Mouse (Mus musculus) midbrain, postnatal 0 days (tissue): ENCODE measurements around the gene Klc1. TPM values are rescaled to one million over a fixed set of nuclear protein-coding genes. Genes with fewer than 3 reads are reported as not detected.

Experiments
- ATAC-seq: fragments of 200-750 bp; cut with Nextera tagmentation; 2 replicates; pipeline ENCODE4 v1.8.0; 2017; ENCODE audit warnings: moderate number of reproducible peaks, mild to moderate bottlenecking, moderate TSS enrichment, moderate library complexity; ENCODE audit not compliant: low FRiP score
- DNase-seq: peaks from one replicate; pipeline ENCODE4 v3.0.0-alpha.2; 2015; ENCODE audit warnings: low spot score
- H3K27ac ChIP-seq: fragments of 300-500 bp; sonication (generic); 2 replicates; pipeline ENCODE4 v1.5.1; 2014; ENCODE audit warnings: low read depth, mild to moderate bottlenecking, low read length, mixed read lengths
- H3K27me3 ChIP-seq: fragments of 300-500 bp; sonication (generic); 2 replicates; pipeline ENCODE4 v1.6.1; 2014; ENCODE audit warnings: low read length, control low read depth, mixed read lengths; ENCODE audit not compliant: insufficient read depth
- H3K36me3 ChIP-seq: fragments of 300-500 bp; sonication (generic); 2 replicates; pipeline ENCODE4 v1.6.1; 2014; ENCODE audit warnings: low read length, control low read depth, mixed read lengths; ENCODE audit not compliant: insufficient read depth
- H3K4me1 ChIP-seq: fragments of 300-500 bp; sonication (generic); 2 replicates; pipeline ENCODE4 v1.6.1; 2014; ENCODE audit warnings: mild to moderate bottlenecking, control low read depth, antibody characterized with exemption, low read length, mixed read lengths; ENCODE audit not compliant: insufficient read depth
- H3K4me2 ChIP-seq: fragments of 300-500 bp; sonication (generic); 2 replicates; pipeline ENCODE4 v1.6.1; 2014; ENCODE audit warnings: low read depth, mild to moderate bottlenecking, low read length, mixed read lengths; ENCODE audit not compliant: poor library complexity, severe bottlenecking
- H3K4me3 ChIP-seq: fragments of 300-500 bp; sonication (generic); 2 replicates; pipeline ENCODE4 v1.5.1; 2014; ENCODE audit warnings: low read depth, mild to moderate bottlenecking, low read length, moderate library complexity
- H3K9ac ChIP-seq: fragments of 300-500 bp; sonication (generic); replicated peaks from 2 replicates; pipeline ENCODE4 v1.6.1; 2014; ENCODE audit warnings: mild to moderate bottlenecking, low read length, moderate library complexity, mixed read lengths; ENCODE audit not compliant: poor library complexity, severe bottlenecking
- H3K9me3 ChIP-seq: fragments of 300-500 bp; sonication (generic); 2 replicates; pipeline ENCODE4 v1.6.1; 2016; ENCODE audit warnings: low read length, control low read depth
- CTCF ChIP-seq: IDR thresholded peaks from 2 replicates; pipeline ENCODE4 v1.5.1; 2016; ENCODE audit warnings: antibody characterized with exemption, mild to moderate bottlenecking
- WGBS: fragments of 180-500 bp; shearing (Covaris S2); extraction: QIAGEN DNeasy Blood & Tissue Kit; methylation state at CpG from one replicate; pipeline ENCODE4 v1.1.7; 2014; 5-methylcytosine and 5-hydroxymethylcytosine counted together
- polyA plus RNA-seq: library from polyadenylated mRNA; unstranded; fragments of >200 nt; fragmentation: Nextera tagmentation; extraction: Ambion mirVana; gene quantifications from 2 replicates; pipeline ENCODE4 v1.2.1, GENCODE M21; 2015
- total RNA-seq: library from RNA; depleted of rRNA; stranded (reverse); fragments of >200 nt; gene quantifications from 2 replicates; pipeline ENCODE4 v1.2.3, GENCODE M21; 2014

Klc1 gene
- total and polyA plus RNA-seq, 2 experiments from 2014 or later = 509 to 653 TPM

- WGBS = 97% methylated on average over 7 of the region's 7 CpGs
- no peak for TF ChIP-seq CTCF
- no peak overlapping the region for H3K9ac ChIP-seq
- H3K27ac ChIP-seq = no peak overlapping the region
- H3K4me1 ChIP-seq = peaks cover 2% of the 10 kb centered on the region; the same call in 1 of the 2 replicates
- no peak overlapping the region for H3K4me3 ChIP-seq
- no peaks in the 10 kb centered on the region for H3K9me3 ChIP-seq
- no peaks in the 10 kb centered on the region for H3K27me3 ChIP-seq
- H3K36me3 ChIP-seq = no peaks in the 10 kb centered on the region
- ATAC-seq (no peak), DNase-seq (no peak)
- H3K4me2 ChIP-seq = no peak overlapping the region
Measured at GRCm38 (mm10) chr12:111716505-111716904, 42.1 kb upstream of the Klc1 start.

- ATAC-seq (no peak), DNase-seq (peak; percentile 28)
- Histone ChIP-seq H3K4me1 (no peaks in the 10 kb centered on the region), H3K4me2 (no peak overlapping the region), H3K4me3 (no peak overlapping the region), H3K27ac (no peak overlapping the region), H3K36me3 (no peaks in the 10 kb centered on the region), H3K9me3 (no peaks in the 10 kb centered on the region), H3K9ac (no peak overlapping the region), H3K27me3 (no peaks in the 10 kb centered on the region)
- WGBS = 28% methylated on average over 8 of the region's 8 CpGs
- TF ChIP-seq CTCF = no peak
Measured at GRCm38 (mm10) chr12:111718656-111719055, 40.0 kb upstream of the Klc1 start.

GRCm38 (mm10) chr12:111720222-111720621, 38.4 kb upstream of the Klc1 start:
- DNase-seq = no peak
- Histone ChIP-seq H3K27ac (no peak overlapping the region), H3K9me3 (no peaks in the 10 kb centered on the region), H3K4me2 (no peak overlapping the region), H3K9ac (no peak overlapping the region), H3K36me3 (peaks cover 9% of the 10 kb centered on the region; the same call in 1 of the 2 replicates), H3K27me3 (no peaks in the 10 kb centered on the region), H3K4me1 (no peaks in the 10 kb centered on the region), H3K4me3 (no peak overlapping the region)
- ATAC-seq = no peak
- no peak for TF ChIP-seq CTCF
- 83% methylated on average over 4 of the region's 4 CpGs for WGBS

GRCm38 (mm10) chr12:111722654-111723053, 36.0 kb upstream of the Klc1 start:
- H3K9ac ChIP-seq = no peak overlapping the region
- no peaks in the 10 kb centered on the region for H3K9me3 ChIP-seq
- ATAC-seq = no peak
- H3K27me3 ChIP-seq = no peaks in the 10 kb centered on the region
- H3K36me3 ChIP-seq = peaks cover 14% of the 10 kb centered on the region
- H3K27ac ChIP-seq = no peak overlapping the region
- no peaks in the 10 kb centered on the region for H3K4me1 ChIP-seq
- peak; percentile 67 for TF ChIP-seq CTCF
- H3K4me3 ChIP-seq = no peak overlapping the region
- no peak overlapping the region for H3K4me2 ChIP-seq
- 76% methylated on average over 9 of the region's 9 CpGs for WGBS
- DNase-seq = peak; percentile 42

- peak; percentile 82 for DNase-seq
- no peaks in the 10 kb centered on the region for H3K4me1 ChIP-seq
- WGBS = 30% methylated on average over 6 of the region's 6 CpGs
- TF ChIP-seq CTCF = no peak
- H3K36me3 ChIP-seq = peaks cover 14% of the 10 kb centered on the region
- H3K27me3 ChIP-seq = no peaks in the 10 kb centered on the region
- no peaks in the 10 kb centered on the region for H3K9me3 ChIP-seq
- peak; percentile 80 for ATAC-seq
- H3K9ac ChIP-seq = no peak overlapping the region
- no peak overlapping the region for H3K4me3 ChIP-seq
- no peak overlapping the region for H3K27ac ChIP-seq
- H3K4me2 ChIP-seq = no peak overlapping the region
Measured at GRCm38 (mm10) chr12:111724638-111725337, 33.9 kb upstream of the Klc1 start.

GRCm38 (mm10) chr12:111725338-111726121, 33.1 kb upstream of the Klc1 start:
- H3K36me3 ChIP-seq = peaks cover 14% of the 10 kb centered on the region
- H3K9ac ChIP-seq = no peak overlapping the region
- DNase-seq = no peak
- H3K4me1 ChIP-seq = no peaks in the 10 kb centered on the region
- no peak for TF ChIP-seq CTCF
- peak overlapping the region; percentile 12; the same call in 1 of the 2 replicates for H3K27ac ChIP-seq
- no peak overlapping the region for H3K4me3 ChIP-seq
- WGBS = 62% methylated on average over 12 of the region's 12 CpGs
- H3K27me3 ChIP-seq = no peaks in the 10 kb centered on the region
- ATAC-seq = no peak
- H3K4me2 ChIP-seq = no peak overlapping the region
- H3K9me3 ChIP-seq = no peaks in the 10 kb centered on the region
